Mouse (Mus musculus) Patski (cell line): ENCODE measurements around the gene Deaf1. TPM values are rescaled to one million over a fixed set of nuclear protein-coding genes. Genes with fewer than 3 reads are reported as not detected.
A peak's percentile ranks its signal among the peaks of the same experiment; 100 is the strongest.

Experiments
- ATAC-seq: fragments of 100-300 bp; one replicate; pipeline ENCODE4 v1.8.0; 2021
- CTCF ChIA-PET: fragments of 350-600 bp; sonication (Branson Sonifier 250); formaldehyde crosslinking; loops from one replicate; lab custom pipeline; 2022; ENCODE audit warnings: inconsistent platforms; lab: Charles Lee
- POLR2A ChIA-PET: fragments of 350-600 bp; sonication (Branson Sonifier 250); formaldehyde crosslinking; loops from one replicate; lab custom pipeline; 2022; ENCODE audit warnings: antibody characterized with exemption, inconsistent platforms; lab: Charles Lee
- DNase-seq: peaks from one replicate; pipeline ENCODE4 v3.0.0-alpha.2; 2011; ENCODE audit warnings: low read depth, low spot score
- H3K27me3 ChIP-seq: fragments of 371-371 bp; one replicate; pipeline ENCODE4 v1.5.1; 2021
- CTCF ChIP-seq: fragments of 100-300 bp; IDR thresholded peaks from one replicate; pipeline ENCODE4 v1.5.1; 2021
- in situ Hi-C: fragments of 300-500 bp; cut with MboI; formaldehyde crosslinking; loops from 3 replicates; pipeline ENCODE4 v1.11.1; 2018; ENCODE audit warnings: low pct_unique_long_range_greater_than_20kb, mixed read lengths
- polyA plus RNA-seq: library from polyadenylated mRNA; unstranded; gene quantifications from one replicate; pipeline ENCODE4 v1.2.3, GENCODE M21; 2021

The Deaf1 gene
- polyA plus RNA-seq, 1 experiment from 2014 or later, result 62.1 TPM

- DNase-seq (peak; percentile 77), ATAC-seq (peak; percentile 68)
- H3K27me3 ChIP-seq, result no peaks in the 10 kb centered on the region
- CTCF ChIA-PET, result no interaction called here
- POLR2A ChIA-PET, result interaction anchor here (0.7 kb wide), 1 partner anchor 58 kb away, joined by 9 read pairs; no protein-coding TSS in a partner anchor
- in situ Hi-C loops, result no loop called here
- no peak for TF ChIP-seq CTCF
These were observed 46.0 kb downstream of the Deaf1 start for GRCm38 (mm10) chr7:141281442-141281841.

DNA sequence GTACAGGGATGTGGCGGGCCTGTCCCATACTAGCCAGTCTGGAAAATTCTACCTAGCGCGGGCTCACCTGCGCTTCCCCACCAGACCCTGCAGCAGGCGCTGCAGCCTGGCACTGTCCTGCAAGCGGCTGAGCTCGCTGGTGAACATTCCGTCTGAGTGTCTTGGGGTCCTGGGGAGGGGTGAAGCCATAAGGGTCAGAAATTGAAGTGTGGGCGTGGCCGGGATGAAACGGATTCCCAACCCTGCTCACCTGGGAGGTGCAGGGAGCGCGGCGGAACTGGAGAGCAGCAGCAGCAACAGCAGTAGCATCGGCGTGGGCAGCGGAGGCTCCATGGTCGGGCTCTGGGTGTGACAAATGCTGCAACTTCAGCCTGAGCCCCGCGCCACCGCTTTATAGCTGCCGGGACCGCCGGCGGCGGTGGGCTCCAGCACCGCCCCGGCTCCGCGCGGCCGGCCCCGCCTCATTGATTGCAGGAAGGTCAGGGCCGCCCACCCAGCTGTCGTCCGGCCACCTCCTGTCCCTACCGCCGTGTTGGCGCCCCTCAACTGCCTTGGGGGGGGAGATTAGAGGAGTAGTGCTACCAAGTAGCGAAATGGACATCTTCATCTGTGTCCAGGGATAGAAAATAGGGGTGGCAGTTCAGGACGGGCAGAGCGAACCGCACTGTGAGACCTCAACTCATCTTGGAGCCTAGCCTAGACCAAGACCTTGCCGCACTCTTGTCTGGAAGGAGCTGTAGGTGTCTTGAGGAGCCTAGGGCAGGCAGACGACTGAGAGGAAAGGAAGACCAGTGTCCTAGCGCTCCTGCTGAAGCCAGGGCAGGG is 48.5 kb downstream of the Deaf1 start, which contains the start of gene Sct:
Gene Sct (minus strand): TSS at position 368 of the 825 bp plus-strand sequence.
- ATAC-seq (no peak), DNase-seq (no peak)
- no peak for TF ChIP-seq CTCF
- ChIA-PET CTCF (interaction anchor here (1.0 to 1.7 kb wide), 3 partner anchors 12 to 23 kb away, joined by 3 to 4 read pairs (median 4); no protein-coding TSS in a partner anchor), POLR2A (no interaction called here)
- H3K27me3 ChIP-seq, result no peaks in the 10 kb centered on the region
- in situ Hi-C loops, result no loop called here

- H3K27me3 ChIP-seq, result no peaks in the 10 kb centered on the region
- ChIA-PET CTCF (interaction anchor here (1.0 to 1.7 kb wide), 3 partner anchors 12 to 24 kb away, joined by 3 to 4 read pairs (median 3); no protein-coding TSS in a partner anchor), POLR2A (no interaction called here)
- no peak for TF ChIP-seq CTCF
- ATAC-seq (peak; percentile 19), DNase-seq (no peak)
- in situ Hi-C loops, result no loop called here
These were observed 49.5 kb downstream of the Deaf1 start for GRCm38 (mm10) chr7:141277701-141278678.

- DNase-seq (no peak), ATAC-seq (no peak)
- CTCF ChIA-PET, result interaction anchor here (1.2 kb wide), 1 partner anchor 25 kb away, joined by 4 read pairs; no protein-coding TSS in a partner anchor
- no peak for TF ChIP-seq CTCF
- POLR2A ChIA-PET, result no interaction called here
- in situ Hi-C loops, result no loop called here
- no peaks in the 10 kb centered on the region for H3K27me3 ChIP-seq
These were observed 50.9 kb downstream of the Deaf1 start, which contains the start of gene Cdhr5 for GRCm38 (mm10) chr7:141276546-141276945. TSS of gene Cdhr5 (minus strand) at chr7:141276786.

DNA sequence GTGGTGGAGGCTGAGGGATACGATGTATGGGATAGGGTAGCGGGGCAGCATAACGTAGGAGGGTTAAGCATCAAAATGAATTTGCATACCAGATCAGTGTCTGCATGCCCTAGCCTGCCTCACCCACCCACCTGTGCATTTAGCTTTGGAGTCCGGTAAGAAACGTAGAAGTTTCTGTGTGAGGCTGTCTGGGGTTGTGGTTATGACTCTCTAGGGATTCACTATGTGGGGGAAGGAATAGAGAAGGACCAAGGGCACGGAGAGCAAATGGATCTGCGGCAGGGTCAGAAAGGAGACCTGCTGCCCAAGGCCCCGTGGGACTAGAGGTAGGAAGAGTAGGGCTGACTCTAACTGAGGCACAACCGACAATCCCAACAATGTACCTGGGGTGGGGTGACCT is 52.1 kb downstream of the Deaf1 start:
- TF ChIP-seq CTCF, result no peak
- no peaks in the 10 kb centered on the region for H3K27me3 ChIP-seq
- no peak for DNase-seq
- POLR2A ChIA-PET, result no interaction called here
- in situ Hi-C loops, result no loop called here
- no peak for ATAC-seq
- CTCF ChIA-PET, result interaction anchor here (1.2 kb wide), 1 partner anchor 24 kb away, joined by 4 read pairs; no protein-coding TSS in a partner anchor

DNA sequence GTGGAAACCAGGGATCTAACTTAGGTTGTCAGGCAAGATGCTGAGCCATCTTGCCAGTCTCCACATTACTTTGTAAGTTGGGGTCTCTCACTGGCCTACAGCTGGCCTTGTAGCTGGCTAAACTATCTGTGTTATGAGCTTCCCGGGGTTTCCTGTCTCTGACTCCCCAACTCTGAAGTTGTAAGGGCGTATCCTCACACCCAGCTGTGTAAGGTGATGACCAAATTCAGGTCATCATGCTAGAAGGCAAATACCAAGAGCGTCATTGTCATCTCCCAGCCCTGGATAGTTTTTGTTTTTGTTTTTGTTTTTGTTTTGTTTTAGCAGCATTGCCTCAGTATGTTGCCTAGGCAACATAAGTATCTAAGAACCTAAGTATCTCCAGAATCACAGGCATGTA is 56.9 kb downstream of the Deaf1 start:
- ChIA-PET POLR2A (no interaction called here), CTCF (interaction anchor here (1.0 kb wide), 1 partner anchor 25 kb away, joined by 3 read pairs; no protein-coding TSS in a partner anchor)
- no peak for DNase-seq
- in situ Hi-C loops, result no loop called here
- H3K27me3 ChIP-seq, result no peaks in the 10 kb centered on the region
- TF ChIP-seq CTCF, result no peak
- ATAC-seq, result no peak

- H3K27me3 ChIP-seq, result no peaks in the 10 kb centered on the region
- no peak for DNase-seq
- ATAC-seq, result no peak
- ChIA-PET POLR2A (no interaction called here), CTCF (interaction anchor here (1.0 to 1.2 kb wide), 2 partner anchors 34 to 59 kb away, joined by 3 read pairs; partner anchors contain the start of gene Tmem80)
- no peak for TF ChIP-seq CTCF
- in situ Hi-C loops, result loop anchor here (5.0 kb wide), 1 partner anchor 48 kb away; no protein-coding TSS in a partner anchor
These were observed 58.3 kb downstream of the Deaf1 start for GRCm38 (mm10) chr7:141269273-141269545.

DNA sequence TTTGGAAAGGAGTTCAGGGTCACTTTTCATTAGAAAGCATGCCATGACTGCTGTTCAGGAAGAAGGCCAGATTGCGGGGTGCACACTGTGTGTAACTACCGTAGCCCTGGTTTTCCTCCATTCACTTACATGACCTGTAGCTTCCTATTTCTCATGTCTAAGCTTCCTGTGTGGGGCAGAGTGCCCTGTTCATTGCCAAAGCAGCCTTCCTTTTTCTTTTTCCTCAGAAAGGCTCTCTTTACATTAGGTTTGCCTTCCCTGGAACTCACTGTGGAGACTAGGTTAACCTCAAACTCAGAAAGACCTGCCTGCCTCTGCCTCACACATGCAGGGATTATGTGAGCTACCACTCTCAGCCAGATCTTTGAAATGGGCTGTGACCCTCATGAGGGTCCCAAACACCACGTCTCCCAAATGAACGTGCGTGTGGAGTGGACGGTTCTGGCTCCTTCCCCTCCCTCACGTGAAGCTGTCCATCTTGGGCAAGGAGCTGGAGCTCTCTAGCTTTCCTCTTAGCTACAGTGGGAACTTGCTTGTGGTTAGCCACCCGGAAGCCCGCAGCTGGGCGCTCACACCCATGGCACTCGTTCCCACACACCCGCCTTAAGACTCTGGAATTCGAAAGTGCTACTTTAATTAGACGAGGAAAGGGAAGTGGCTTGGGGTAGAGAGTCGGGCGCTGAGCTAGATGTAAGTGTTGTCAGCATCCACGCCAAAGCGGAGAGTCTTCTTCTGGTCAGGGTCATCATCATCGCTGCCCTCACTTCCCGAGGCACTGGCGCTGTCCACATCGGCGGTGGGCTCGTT is 58.8 kb downstream of the Deaf1 start:
- no peak for ATAC-seq

More for the DNA sequence above, 58.8 kb downstream of the Deaf1 start:
- in situ Hi-C loops, result loop anchor here (5.0 kb wide), 1 partner anchor 49 kb away; no protein-coding TSS in a partner anchor
- no peak for DNase-seq
- POLR2A ChIA-PET, result no interaction called here
- no peaks in the 10 kb centered on the region for H3K27me3 ChIP-seq
- CTCF ChIA-PET, result interaction anchor here (1.0 to 1.2 kb wide), 2 partner anchors 34 to 60 kb away, joined by 3 read pairs; partner anchors contain the start of gene Tmem80
- no peak for TF ChIP-seq CTCF
